Mouse (Mus musculus) spleen, adult 2 months (tissue): Measurements from ENCODE around the gene Gm37240.

Experiments
- CTCF ChIP-seq: fragments of 200-500 bp; IDR thresholded peaks from 2 replicates; pipeline ENCODE4 v1.5.1; 2011; ENCODE audit warnings: mild to moderate bottlenecking, inconsistent platforms; ENCODE audit not compliant: insufficient read depth, insufficient read length, insufficient replicate concordance; ENCODE audit errors: extremely low read depth
- POLR2A ChIP-seq: fragments of 200-500 bp; IDR thresholded peaks from 2 replicates; pipeline ENCODE4 v1.6.1; 2011; ENCODE audit warnings: low read depth, low read length, inconsistent platforms

GRCm38 (mm10) chr3:85829047-85829446 is 58.3 kb downstream of the Gm37240 start:
- no peak for TF ChIP-seq CTCF
- TF ChIP-seq POLR2A, result no peak
